Mouse (Mus musculus): ENCODE measurements at regions not wholly inside any gene's neighbourhood (a gene's known extent, or its start where the extent isn't known, plus 50 kb on each side); places are given as distances from the start of the nearest gene placed in this dataset.
A peak's percentile ranks its signal among the peaks of the same experiment; 100 is the strongest.

GRCm38 (mm10) chr4:100616161-100616915, 137.7 kb downstream of the Ube2u start:
- no peak for DNase-seq (ENCODE audit: low spot score in 2 of 2)

- DNase-seq (ENCODE audit: low spot score in 2 of 2), result no peak
Observed at GRCm38 (mm10) chr4:100616916-100617488, 138.4 kb downstream of the Ube2u start.

- DNase-seq (ENCODE audit: low spot score in 2 of 2), result no peak
Observed at GRCm38 (mm10) chr4:100624656-100625055, 146.0 kb downstream of the Ube2u start.

GRCm38 (mm10) chr4:100626551-100626950, 147.9 kb downstream of the Ube2u start:
- no peak for DNase-seq (ENCODE audit: low spot score in 2 of 2)

GRCm38 (mm10) chr4:100634388-100634787, 142.1 kb upstream of the Cachd1 start:
- no peak for DNase-seq (ENCODE audit: low spot score in 2 of 2)

GRCm38 (mm10) chr4:100637597-100637996, 138.9 kb upstream of the Cachd1 start:
- no peak for DNase-seq (ENCODE audit: low spot score in 2 of 2)

GRCm38 (mm10) chr4:100661154-100661553, 115.3 kb upstream of the Cachd1 start:
- DNase-seq (ENCODE audit: low spot score in 2 of 2), result peak; percentile 42 to 58

- DNase-seq (ENCODE audit: low spot score in 2 of 2), result peak in 1 of 2 experiments; percentile 11
Observed at GRCm38 (mm10) chr4:100664619-100665264, 111.7 kb upstream of the Cachd1 start.

GRCm38 (mm10) chr4:100670553-100670952, 105.9 kb upstream of the Cachd1 start:
- no peak for DNase-seq (ENCODE audit: low spot score in 2 of 2)

- DNase-seq (ENCODE audit: low spot score in 2 of 2), result no peak
Observed at GRCm38 (mm10) chr4:100674916-100675315, 101.6 kb upstream of the Cachd1 start.

GRCm38 (mm10) chr4:100683757-100684156, 92.7 kb upstream of the Cachd1 start:
- DNase-seq (ENCODE audit: low spot score in 2 of 2), result no peak

- no peak for DNase-seq (ENCODE audit: low spot score in 2 of 2)
Observed at GRCm38 (mm10) chr4:100700002-100700401, 76.5 kb upstream of the Cachd1 start.

GRCm38 (mm10) chr4:100700418-100700817, 76.1 kb upstream of the Cachd1 start:
- no peak for DNase-seq (ENCODE audit: low spot score in 2 of 2)

- no peak for DNase-seq (ENCODE audit: low spot score in 2 of 2)
Observed at GRCm38 (mm10) chr4:100705960-100706359, 70.5 kb upstream of the Cachd1 start.

- no peak for DNase-seq (ENCODE audit: low spot score in 2 of 2)
Observed at GRCm38 (mm10) chr4:100707125-100707524, 69.3 kb upstream of the Cachd1 start.

GRCm38 (mm10) chr4:100708247-100708646, 68.2 kb upstream of the Cachd1 start:
- no peak for DNase-seq (ENCODE audit: low spot score in 2 of 2)

- no peak for DNase-seq (ENCODE audit: low spot score in 2 of 2)
Observed at GRCm38 (mm10) chr4:100714240-100714639, 62.2 kb upstream of the Cachd1 start.

GRCm38 (mm10) chr4:100717601-100718000, 58.9 kb upstream of the Cachd1 start:
- no peak for DNase-seq (ENCODE audit: low spot score in 2 of 2)

- peak; percentile 19 to 50 for DNase-seq (ENCODE audit: low spot score in 2 of 2)
Observed at GRCm38 (mm10) chr4:100722532-100722931, 53.9 kb upstream of the Cachd1 start.

GRCm38 (mm10) chr4:100723053-100723452, 53.4 kb upstream of the Cachd1 start:
- no peak for DNase-seq (ENCODE audit: low spot score in 2 of 2)

GRCm38 (mm10) chr4:100725811-100726210, 50.7 kb upstream of the Cachd1 start:
- no peak for DNase-seq (ENCODE audit: low spot score in 2 of 2)

GRCm38 (mm10) chr4:100726496-100726895, 50.0 kb upstream of the Cachd1 start:
- no peak for DNase-seq (ENCODE audit: low spot score in 2 of 2)
